Mouse (Mus musculus): ENCODE measurements around the gene Pradc1. TPM values are rescaled to one million over a fixed set of nuclear protein-coding genes. Genes with fewer than 3 reads are reported as not detected.
A peak's percentile ranks its signal among the peaks of the same experiment; 100 is the strongest.

The Pradc1 gene
- 9.3 and 10.7 TPM in 2 replicates for total RNA-seq (2017)

DNA sequence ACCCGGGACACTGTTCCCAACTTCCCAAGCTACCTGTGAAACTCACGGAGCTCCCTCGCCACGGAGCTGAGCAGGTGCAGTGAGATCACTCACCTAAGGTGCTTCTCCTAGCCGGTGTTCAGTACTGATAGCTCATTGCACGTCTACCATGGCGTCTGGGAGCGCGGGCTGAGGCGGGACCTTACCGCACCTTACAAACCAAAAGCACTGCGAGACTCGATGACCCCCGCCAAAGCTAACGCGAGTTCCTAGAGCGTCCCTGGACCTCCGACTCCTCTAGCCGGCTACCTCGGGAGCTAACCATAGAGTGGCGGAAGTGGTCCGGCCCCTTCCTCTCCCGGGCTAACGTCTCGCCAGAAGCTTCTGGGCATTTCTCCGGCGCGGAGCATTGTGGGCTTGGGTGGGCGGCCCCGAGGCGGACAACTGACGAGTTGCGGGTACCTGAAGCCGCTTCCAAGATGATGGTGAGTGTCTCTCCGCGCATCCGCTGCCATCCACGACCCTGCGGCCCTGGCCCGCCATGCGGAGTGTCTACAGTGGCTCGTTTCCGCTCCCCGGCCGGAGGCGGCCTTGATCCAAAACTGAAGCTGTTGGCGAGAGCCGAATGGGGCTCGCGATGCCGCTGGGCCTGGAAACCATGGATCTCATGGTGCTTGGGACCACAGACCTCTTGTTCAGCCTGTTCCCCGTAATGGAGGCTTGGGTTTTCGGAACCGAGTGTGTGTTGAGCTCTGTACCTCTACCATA, at the start of gene Pradc1:
Gene Pradc1, minus strand, starts transcription at position 307 of the 747 bp plus-strand sequence.
- ATAC-seq (replicated peaks in 1 of 2; ENCODE audit: insufficient read depth in 1 of 2, low FRiP score in 2 of 2, low TSS enrichment in 1 of 2, low read depth in 1 of 2, poor library complexity in 2 of 2, severe bottlenecking in 2 of 2): peak; percentile 67 to 81

DNA sequence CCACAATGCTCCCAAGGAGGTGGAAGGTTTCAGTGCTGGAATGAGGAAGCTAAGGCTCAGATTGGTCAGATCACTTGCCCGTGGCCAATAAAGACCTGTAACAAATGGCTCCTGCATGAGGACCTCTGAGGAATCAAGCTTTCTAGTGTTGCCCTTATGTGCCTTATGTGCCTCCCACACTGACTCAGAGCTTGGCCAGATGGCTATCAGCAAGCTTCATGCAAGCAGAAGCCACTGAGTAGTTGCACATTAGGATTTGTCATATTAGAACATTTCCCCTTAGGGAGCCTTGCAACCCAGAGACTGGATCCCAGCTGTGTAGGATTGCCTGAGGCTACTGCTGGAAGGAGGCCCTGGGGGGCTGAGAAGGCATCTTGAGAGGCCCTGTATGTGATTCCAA, 48.6 kb upstream of the Pradc1 start:
- no peak for ATAC-seq (replicated peaks in 1 of 2; ENCODE audit: insufficient read depth in 1 of 2, low FRiP score in 2 of 2, low TSS enrichment in 1 of 2, low read depth in 1 of 2, poor library complexity in 2 of 2, severe bottlenecking in 2 of 2)

DNA sequence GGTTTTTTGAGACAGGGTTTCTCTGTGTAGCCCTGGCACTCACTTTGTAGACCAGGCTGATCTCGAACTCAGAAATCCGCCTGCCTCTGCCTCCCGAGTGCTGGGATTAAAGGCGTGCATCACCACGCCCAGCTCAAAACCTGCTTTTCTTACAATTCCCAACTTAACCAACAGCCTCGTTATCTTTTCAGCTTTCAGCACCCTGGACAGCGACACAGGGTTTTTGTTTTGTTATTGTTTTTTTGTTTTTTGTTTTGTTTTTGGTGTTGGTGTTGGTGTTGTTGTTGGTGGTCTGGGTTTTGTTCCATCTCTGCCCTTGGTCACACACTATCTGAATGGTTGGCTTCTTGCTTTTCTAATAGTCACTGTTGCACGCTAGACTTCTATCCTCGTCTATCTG, 46.4 kb upstream of the Pradc1 start:
- no peak for ATAC-seq (replicated peaks in 1 of 2; ENCODE audit: insufficient read depth in 1 of 2, low FRiP score in 2 of 2, low TSS enrichment in 1 of 2, low read depth in 1 of 2, poor library complexity in 2 of 2, severe bottlenecking in 2 of 2)

DNA sequence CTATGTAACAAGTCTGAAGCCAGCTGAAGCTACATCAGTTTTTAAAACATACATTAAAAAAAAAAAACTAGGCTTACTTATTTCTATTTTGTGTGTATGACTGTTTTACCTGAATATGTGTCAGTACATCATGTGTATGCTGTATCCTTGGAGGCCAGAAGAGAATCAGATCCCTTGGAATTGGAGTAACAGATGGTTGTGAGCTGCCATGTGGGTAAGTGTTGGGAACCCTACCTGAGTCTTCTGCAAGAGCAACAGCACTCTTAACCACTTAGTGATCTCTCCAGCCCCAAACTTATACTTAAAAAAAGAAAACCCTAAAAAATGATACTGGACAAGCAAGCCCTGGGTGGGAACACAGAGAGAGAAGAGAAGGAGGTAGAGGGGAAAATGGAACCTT, 45.2 kb upstream of the Pradc1 start:
- ATAC-seq (replicated peaks in 1 of 2; ENCODE audit: insufficient read depth in 1 of 2, low FRiP score in 2 of 2, low TSS enrichment in 1 of 2, low read depth in 1 of 2, poor library complexity in 2 of 2, severe bottlenecking in 2 of 2): no peak

DNA sequence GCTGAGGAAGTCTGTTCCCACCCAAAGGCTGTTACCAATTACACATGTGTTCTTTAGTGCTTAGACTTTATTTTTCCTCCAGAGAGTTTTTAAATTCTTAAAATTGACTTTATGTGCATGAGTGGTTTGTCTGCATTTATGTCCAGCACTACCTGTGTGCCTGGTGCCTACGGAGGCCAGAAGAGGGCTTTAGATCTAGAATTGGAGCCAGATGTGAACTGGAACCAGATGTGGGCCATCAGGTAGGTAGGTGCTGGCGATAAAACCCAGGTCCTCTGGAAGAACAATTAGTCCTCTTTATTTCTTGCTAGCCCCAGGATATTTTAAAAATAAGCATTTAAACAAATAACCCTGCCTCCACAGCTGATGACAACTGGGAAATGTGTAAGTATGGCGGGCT, 39.8 kb upstream of the Pradc1 start:
- ATAC-seq (replicated peaks in 1 of 2; ENCODE audit: insufficient read depth in 1 of 2, low FRiP score in 2 of 2, low TSS enrichment in 1 of 2, low read depth in 1 of 2, poor library complexity in 2 of 2, severe bottlenecking in 2 of 2): no peak

DNA sequence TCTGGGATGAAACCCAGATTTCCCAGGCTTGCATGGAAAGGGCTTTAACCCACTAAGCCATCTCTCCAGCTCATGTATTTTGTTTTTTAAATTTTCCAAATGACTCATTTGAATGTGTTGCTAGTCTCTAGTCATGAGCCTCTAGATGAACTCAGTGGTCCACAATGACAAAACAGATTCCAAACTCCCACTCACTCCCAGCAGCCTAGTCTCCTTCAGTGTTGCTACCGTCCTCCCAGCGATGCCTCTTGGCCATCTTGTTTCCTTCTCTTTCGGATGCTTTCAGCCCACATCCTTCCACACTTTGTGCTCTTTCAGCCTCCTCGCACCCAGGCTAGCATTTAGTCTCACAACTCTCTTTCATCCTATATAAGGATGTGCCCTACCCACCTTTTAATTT, 38.5 kb upstream of the Pradc1 start:
- ATAC-seq (replicated peaks in 1 of 2; ENCODE audit: insufficient read depth in 1 of 2, low FRiP score in 2 of 2, low TSS enrichment in 1 of 2, low read depth in 1 of 2, poor library complexity in 2 of 2, severe bottlenecking in 2 of 2): no peak

DNA sequence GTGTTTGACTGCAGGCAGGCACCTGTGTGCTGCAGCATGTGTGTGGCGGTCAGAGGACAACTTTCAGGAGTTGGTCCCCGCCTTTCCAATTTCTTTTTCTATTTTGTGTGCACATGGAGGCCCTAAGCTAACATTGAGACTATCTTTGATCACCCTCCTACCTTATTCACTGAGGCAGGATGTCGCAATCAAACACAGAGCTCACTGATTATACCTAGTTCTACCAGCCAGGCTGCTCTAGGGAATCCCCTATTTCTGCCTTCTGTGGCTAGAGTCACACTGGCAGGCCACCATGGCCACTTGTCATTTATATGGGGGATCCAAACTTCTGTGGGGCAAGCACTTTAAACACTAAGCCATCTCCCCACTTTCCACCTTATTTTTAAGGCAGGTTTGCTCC, 37.9 kb upstream of the Pradc1 start:
- ATAC-seq (replicated peaks in 1 of 2; ENCODE audit: insufficient read depth in 1 of 2, low FRiP score in 2 of 2, low TSS enrichment in 1 of 2, low read depth in 1 of 2, poor library complexity in 2 of 2, severe bottlenecking in 2 of 2): no peak

DNA sequence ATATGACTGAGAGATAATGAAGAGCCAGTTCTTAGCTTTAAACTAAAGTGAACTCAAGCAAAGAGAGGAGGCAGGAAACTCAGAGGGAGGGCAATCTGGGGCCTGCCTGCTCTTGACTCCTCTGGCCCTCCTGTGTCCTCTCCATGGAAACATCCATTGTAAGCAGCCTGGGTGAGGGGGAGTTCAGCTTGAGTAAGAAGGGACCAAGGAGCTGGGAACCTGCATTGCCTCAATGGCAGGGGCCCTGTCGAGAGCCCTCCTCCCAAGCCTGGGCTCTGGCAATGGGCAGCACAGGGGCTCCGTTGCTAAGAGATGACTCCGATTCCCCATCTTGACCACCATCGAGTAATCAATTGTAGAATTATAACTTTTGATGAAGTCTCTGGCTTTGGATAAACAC, 36.7 kb upstream of the Pradc1 start:
- no peak for ATAC-seq (replicated peaks in 1 of 2; ENCODE audit: insufficient read depth in 1 of 2, low FRiP score in 2 of 2, low TSS enrichment in 1 of 2, low read depth in 1 of 2, poor library complexity in 2 of 2, severe bottlenecking in 2 of 2)

DNA sequence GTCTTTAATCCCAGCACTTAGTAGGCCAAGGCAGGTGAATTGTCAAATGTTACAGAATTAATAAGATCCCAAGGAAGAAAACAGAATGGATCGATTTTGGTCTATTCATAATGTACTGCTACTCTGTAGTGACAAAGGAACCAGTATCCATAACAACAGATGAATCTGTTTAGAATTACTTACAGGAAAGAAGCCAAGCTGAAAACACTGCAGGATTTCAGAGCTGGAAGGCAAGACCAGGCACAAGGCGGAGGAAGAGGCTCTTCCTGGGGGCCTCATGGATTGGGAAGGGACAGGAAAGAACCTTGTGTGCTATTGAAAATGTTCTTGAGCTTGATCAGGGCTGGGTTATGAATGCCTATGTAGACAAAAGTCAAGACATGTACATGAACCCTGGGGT, 34.0 kb upstream of the Pradc1 start:
- no peak for ATAC-seq (replicated peaks in 1 of 2; ENCODE audit: insufficient read depth in 1 of 2, low FRiP score in 2 of 2, low TSS enrichment in 1 of 2, low read depth in 1 of 2, poor library complexity in 2 of 2, severe bottlenecking in 2 of 2)

DNA sequence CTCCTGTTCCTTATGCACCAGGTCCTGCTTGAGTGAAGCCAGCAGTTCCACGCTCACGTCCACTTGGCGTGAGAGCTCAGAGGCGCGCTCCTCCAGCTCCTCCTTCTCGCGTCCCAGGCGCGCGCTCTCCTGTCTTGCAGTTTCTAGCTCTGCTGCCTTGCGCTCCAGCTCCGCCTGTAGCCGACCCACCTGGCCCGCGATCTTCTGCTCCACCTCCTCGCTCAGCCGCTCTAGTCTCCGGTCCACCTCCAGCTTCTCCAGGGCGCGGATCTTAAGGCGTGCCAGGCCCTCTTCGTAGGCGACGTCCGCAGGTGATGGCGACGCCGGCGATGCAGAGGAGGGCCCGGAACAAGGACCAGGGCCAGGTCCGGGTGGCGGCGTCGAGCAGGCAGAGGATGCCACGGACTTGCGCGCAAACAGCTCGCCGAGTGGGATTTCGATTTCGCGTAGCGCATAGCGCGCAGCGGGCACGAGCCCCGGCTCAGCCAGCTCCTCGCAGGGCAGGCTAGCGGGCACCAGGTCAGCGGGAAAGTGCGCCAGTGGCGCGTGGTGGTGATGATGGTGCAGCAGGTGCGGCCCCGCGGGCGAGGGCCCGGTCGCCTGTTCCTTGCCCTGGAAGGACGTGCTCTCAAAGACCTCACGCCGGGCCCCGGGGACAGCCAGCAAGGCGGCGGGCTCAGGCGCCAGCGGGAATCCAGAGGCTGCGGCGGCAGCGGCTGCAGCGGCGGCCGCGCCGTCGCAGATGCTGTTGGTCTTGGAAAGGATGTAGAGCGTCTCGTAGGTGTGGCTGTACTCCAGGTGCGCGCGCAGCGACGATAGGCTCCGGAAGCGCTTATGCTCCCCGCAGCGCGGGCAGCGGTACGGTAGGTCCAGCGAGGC, 32.3 kb upstream of the Pradc1 start:
- no peak for ATAC-seq (replicated peaks in 1 of 2; ENCODE audit: insufficient read depth in 1 of 2, low FRiP score in 2 of 2, low TSS enrichment in 1 of 2, low read depth in 1 of 2, poor library complexity in 2 of 2, severe bottlenecking in 2 of 2)

DNA sequence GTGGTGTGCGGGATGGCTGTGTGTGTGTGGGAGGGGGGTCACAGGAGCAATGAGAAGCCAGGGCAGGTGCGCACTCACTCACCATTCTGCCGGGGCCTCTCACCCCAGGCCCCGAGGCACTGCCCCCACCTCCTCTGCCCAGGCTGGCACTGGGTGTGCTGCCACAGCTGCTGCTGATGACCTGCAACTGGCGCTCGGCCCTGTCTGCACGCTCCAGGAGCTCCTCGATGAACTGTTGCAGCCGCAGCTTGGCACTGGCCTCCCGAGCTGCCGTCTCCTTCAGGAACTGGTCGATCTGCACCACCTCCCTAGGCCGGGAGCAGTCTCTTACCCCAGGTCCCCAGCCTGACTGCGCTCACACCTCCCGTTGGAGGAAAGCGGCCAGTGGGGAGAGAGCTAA, 28.9 kb upstream of the Pradc1 start:
- no peak for ATAC-seq (replicated peaks in 1 of 2; ENCODE audit: insufficient read depth in 1 of 2, low FRiP score in 2 of 2, low TSS enrichment in 1 of 2, low read depth in 1 of 2, poor library complexity in 2 of 2, severe bottlenecking in 2 of 2)

DNA sequence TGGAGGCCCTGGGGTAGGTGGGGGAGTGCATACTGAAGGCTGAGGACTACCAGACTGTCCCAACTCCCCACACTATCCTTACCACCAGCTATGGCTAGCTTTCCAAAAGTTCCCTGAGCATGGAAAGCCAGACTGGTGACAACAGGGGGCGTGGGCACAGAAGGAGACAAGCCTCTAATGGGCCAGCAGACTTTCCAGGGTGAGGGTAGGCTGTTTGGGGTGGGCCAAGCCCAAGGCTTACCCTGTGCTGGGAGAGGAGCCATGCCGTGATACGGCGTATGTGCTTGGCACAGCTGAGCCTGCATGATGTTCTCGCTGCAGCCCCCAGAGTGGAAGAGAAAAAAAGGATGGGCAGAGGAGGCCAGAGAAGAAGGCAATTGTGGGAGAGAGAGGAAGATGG, 28.2 kb upstream of the Pradc1 start:
- ATAC-seq (replicated peaks in 1 of 2; ENCODE audit: insufficient read depth in 1 of 2, low FRiP score in 2 of 2, low TSS enrichment in 1 of 2, low read depth in 1 of 2, poor library complexity in 2 of 2, severe bottlenecking in 2 of 2): no peak

DNA sequence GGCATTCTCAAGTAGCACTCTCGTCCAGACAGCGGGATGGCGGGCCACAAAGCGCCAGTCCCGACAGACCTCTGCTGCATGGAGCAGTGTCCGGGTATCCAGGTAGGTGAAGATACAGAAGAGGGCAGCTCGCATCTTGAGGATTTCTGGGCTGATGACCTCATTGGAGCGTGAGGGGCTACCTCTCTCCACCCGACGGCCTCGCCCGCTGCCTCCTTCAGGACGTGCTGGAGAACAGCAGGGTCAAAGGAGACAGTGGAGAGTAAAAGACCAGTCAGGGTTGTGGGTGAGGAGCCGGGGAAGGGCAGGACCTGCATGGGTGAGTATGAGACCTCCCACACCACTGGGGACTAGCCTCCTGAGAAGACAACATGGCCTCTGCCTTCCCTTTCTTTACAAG, 26.6 kb upstream of the Pradc1 start:
- ATAC-seq (replicated peaks in 1 of 2; ENCODE audit: insufficient read depth in 1 of 2, low FRiP score in 2 of 2, low TSS enrichment in 1 of 2, low read depth in 1 of 2, poor library complexity in 2 of 2, severe bottlenecking in 2 of 2): no peak

DNA sequence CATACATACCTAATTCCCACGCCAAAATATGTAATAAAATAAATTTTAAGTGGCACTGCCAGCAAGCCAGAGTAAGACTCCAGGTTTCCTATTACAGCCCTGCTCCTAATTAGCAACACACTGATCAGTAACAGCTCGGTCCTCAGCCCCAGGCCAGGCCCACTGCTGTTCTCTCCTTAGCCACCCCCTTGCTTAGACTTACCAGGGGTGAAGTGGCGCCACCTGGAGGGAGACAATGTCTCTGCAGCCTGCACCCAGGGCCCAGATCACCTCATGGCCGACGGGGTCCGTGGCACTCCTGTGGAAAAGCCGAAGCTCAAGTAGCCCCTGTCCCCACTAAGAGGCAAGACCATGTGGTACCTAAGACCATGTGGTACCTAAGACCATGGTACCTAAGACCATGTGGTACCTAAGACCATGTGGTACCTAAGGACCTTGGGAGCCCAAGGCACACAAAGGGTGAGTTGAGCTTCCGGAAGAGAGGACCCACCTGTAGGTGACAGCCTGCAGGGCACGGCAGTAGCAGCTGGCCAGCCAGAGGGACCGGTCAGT, 25.7 kb upstream of the Pradc1 start:
- ATAC-seq (replicated peaks in 1 of 2; ENCODE audit: insufficient read depth in 1 of 2, low FRiP score in 2 of 2, low TSS enrichment in 1 of 2, low read depth in 1 of 2, poor library complexity in 2 of 2, severe bottlenecking in 2 of 2): peak in 1 of 2 experiments; percentile 47; a peak in 1 of 4 replicates

DNA sequence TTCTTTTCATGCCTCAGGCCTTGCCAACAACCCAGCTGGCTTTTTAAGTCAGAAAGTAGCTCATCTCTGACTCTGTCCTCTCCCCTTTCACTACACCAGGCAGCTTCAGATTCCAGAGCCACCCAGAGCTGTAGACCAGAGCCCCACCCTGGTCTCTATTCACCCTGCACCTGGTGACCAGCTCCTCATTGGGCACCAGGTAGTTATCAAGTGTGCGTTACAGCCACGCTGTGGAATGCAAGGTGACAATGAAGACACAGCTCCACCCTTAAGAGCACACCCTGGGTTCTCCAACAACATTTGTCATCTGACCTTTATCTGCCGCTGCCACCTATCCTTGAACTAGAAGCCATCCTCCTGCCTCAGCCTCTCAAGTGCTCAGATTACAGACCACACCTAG, 23.8 kb upstream of the Pradc1 start:
- no peak for ATAC-seq (replicated peaks in 1 of 2; ENCODE audit: insufficient read depth in 1 of 2, low FRiP score in 2 of 2, low TSS enrichment in 1 of 2, low read depth in 1 of 2, poor library complexity in 2 of 2, severe bottlenecking in 2 of 2)

DNA sequence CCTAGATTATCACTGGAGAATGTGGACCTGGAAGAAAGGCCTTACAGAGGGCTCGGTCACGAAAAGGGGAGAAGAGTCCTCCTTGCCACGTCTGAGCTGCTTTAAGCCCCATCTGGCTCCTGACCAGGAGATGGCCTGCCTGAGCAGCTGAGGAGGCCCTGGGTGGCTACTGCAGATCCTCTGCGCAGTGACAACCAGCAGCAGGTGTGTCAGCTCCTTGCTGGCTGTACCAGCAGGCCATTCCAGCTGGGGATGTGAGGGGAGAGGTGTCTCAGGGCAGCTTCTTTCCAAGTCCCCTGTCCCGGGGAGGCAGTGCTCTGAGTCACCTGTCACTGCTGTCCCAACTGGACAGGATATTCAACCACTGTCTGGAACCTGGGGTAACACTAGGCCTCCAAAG, 20.8 kb upstream of the Pradc1 start:
- ATAC-seq (replicated peaks in 1 of 2; ENCODE audit: insufficient read depth in 1 of 2, low FRiP score in 2 of 2, low TSS enrichment in 1 of 2, low read depth in 1 of 2, poor library complexity in 2 of 2, severe bottlenecking in 2 of 2): no peak

DNA sequence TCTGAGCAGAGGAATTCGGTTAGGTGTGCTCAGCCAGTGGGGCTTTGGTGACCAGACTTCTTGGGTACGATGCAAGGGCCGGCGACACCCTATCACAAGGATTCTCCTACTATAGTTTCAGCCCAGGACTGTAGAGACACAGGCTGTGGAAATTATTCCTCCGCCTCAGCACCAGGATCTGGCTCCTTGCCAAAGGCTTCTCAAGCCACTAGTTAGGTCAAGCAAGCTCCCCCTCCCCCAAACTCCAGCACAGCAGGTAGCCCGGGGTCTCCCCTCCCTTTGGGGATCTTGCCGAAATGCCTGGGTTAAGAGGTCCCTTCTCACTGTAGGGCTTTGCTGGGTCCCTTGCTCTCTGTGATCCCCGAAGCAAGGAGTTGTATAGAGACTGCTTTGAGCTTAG, 20.2 kb upstream of the Pradc1 start:
- no peak for ATAC-seq (replicated peaks in 1 of 2; ENCODE audit: insufficient read depth in 1 of 2, low FRiP score in 2 of 2, low TSS enrichment in 1 of 2, low read depth in 1 of 2, poor library complexity in 2 of 2, severe bottlenecking in 2 of 2)

DNA sequence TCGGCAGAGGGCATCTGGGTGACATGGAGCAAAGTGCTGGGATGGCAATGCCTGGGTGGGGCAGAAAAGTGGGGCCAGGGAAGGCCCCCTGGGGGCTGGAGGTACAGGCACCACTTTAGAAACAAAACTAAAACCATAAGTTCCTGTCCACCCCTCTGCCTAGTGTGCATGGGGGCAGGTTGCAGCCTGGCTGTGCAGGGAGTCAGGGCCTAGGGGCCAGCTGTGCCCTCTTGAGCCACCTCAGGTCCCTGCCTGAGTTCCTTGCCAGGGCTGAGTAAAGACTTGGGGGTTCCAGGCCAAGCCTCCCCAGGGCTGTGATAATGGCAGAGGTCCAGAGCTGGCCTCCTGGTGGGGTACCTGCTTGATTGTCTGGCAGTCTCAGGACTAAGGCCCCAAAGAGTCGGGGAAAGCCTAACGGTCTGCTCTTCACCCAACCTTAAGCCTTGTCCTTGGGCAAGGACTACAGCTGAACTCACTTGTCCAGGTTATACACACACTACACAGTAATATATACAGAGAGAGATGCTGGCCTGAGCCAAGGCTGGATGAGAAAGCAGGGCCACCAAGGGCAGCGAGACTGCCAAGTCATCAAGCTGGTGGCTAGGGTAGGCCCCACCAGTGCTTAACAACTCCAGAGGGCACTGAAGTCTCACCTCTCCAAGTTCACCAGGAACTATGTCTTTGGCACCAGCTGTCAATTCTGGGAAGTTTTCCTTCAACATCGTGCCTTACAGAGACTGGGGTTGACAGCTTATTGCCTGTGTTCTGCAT, 18.1 kb upstream of the Pradc1 start:
- peak in 1 of 2 experiments; percentile 22; a peak in 1 of 4 replicates for ATAC-seq (replicated peaks in 1 of 2; ENCODE audit: insufficient read depth in 1 of 2, low FRiP score in 2 of 2, low TSS enrichment in 1 of 2, low read depth in 1 of 2, poor library complexity in 2 of 2, severe bottlenecking in 2 of 2)

All from hematopoietic stem cell, adult 5-6 weeks (primary cell).